Mouse (Mus musculus) adrenal gland, postnatal 14 days (tissue): ENCODE measurements around the gene Arhgap30. TPM values are rescaled to one million over a fixed set of nuclear protein-coding genes. Genes with fewer than 3 reads are reported as not detected.

Experiments
- DNase-seq: peaks from one replicate; pipeline ENCODE4 v3.0.0; 2021; ENCODE audit warnings: mixed read lengths
- total RNA-seq: library from RNA; stranded (reverse); gene quantifications from 2 replicates; pipeline ENCODE4 v1.2.3, GENCODE M21; 2021

The Arhgap30 gene
- total RNA-seq, 1 experiment from 2014 or later: 3.4 TPM

- peak; percentile 12 for DNase-seq
Observed at GRCm38 (mm10) chr1:171375646-171376097, 13.1 kb upstream of the Arhgap30 start.

- no peak for DNase-seq
Observed at GRCm38 (mm10) chr1:171378298-171378697, 10.5 kb upstream of the Arhgap30 start.

- peak; percentile 90 for DNase-seq
Observed at GRCm38 (mm10) chr1:171379935-171380599, 8.7 kb upstream of the Arhgap30 start.

GRCm38 (mm10) chr1:171382096-171382620, 6.6 kb upstream of the Arhgap30 start:
- no peak for DNase-seq

- DNase-seq: no peak
Observed at GRCm38 (mm10) chr1:171384361-171384760, 4.4 kb upstream of the Arhgap30 start.

- no peak for DNase-seq
Observed at GRCm38 (mm10) chr1:171385171-171385570, 3.6 kb upstream of the Arhgap30 start.

GRCm38 (mm10) chr1:171387099-171387498, 1.7 kb upstream of the Arhgap30 start:
- no peak for DNase-seq

GRCm38 (mm10) chr1:171390101-171390500, 1.3 kb downstream of the Arhgap30 start:
- peak; percentile 33 for DNase-seq

- no peak for DNase-seq
Observed at GRCm38 (mm10) chr1:171401821-171402220, 13.1 kb downstream of the Arhgap30 start.

- no peak for DNase-seq
Observed at GRCm38 (mm10) chr1:171402991-171403390, 14.2 kb downstream of the Arhgap30 start.

- no peak for DNase-seq
Observed at GRCm38 (mm10) chr1:171407263-171407662, 18.5 kb downstream of the Arhgap30 start.

GRCm38 (mm10) chr1:171410231-171410630, 21.5 kb downstream of the Arhgap30 start:
- no peak for DNase-seq

- peak; percentile 97 for DNase-seq
Observed at GRCm38 (mm10) chr1:171410947-171411484, 22.3 kb downstream of the Arhgap30 start, which contains the start of gene Usf1. Gene Usf1, plus strand, starts transcription at chr1:171411313.

- no peak for DNase-seq
Observed at GRCm38 (mm10) chr1:171411492-171411941, 22.8 kb downstream of the Arhgap30 start.

GRCm38 (mm10) chr1:171412001-171412441, 23.3 kb downstream of the Arhgap30 start:
- peak; percentile 46 for DNase-seq

- peak; percentile 35 for DNase-seq
Observed at GRCm38 (mm10) chr1:171412446-171412845, 23.7 kb downstream of the Arhgap30 start.

- no peak for DNase-seq
Observed at GRCm38 (mm10) chr1:171413608-171414007, 24.9 kb downstream of the Arhgap30 start.

- DNase-seq: no peak
Observed at GRCm38 (mm10) chr1:171418660-171419059, 29.9 kb downstream of the Arhgap30 start, which contains the start of gene Tstd1. Gene Tstd1, plus strand, starts transcription at chr1:171418872.

GRCm38 (mm10) chr1:171419291-171419882, 30.6 kb downstream of the Arhgap30 start:
- DNase-seq: no peak

GRCm38 (mm10) chr1:171419905-171420304, 31.2 kb downstream of the Arhgap30 start:
- no peak for DNase-seq

GRCm38 (mm10) chr1:171422504-171423095, 33.8 kb downstream of the Arhgap30 start:
- DNase-seq: no peak

GRCm38 (mm10) chr1:171424638-171425037, 35.9 kb downstream of the Arhgap30 start:
- DNase-seq: no peak

GRCm38 (mm10) chr1:171425126-171425525, 36.4 kb downstream of the Arhgap30 start:
- DNase-seq: peak; percentile 90
